Mouse (Mus musculus): ENCODE measurements around the gene Med25. TPM values are rescaled to one million over a fixed set of nuclear protein-coding genes. Genes with fewer than 3 reads are reported as not detected.

The Med25 gene
- polyA plus RNA-seq, 1 experiment from 2014 or later: 93.1 TPM

DNA sequence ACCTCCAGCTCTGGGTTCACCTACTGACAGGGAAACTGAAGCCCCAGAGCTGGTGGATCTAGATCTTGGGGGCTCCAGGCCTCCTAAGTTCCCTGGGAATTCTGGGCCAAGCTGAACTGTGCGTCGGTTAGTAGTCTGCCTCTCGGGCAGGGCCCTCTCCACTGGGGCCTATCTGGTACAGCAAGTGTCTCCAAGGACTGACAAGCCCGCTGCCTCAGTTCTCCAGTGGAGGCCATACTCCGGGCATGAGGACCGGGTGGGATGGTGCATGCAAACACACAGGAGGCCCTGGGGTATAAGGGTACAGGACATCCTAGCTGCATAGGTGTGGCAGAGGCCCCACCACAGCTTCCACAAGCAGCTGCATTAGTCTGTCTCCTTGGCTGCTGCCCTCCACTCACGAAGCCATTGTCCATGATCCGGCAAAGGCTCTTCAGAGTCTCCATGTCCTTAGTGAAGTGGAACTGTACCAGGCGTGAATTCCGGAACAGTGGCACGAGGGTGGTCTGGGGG lies 28.5 kb downstream of the Med25 start:
- no peaks in the 10 kb centered on the region for H3K9me3 ChIP-seq (ENCODE audit: control insufficient read depth, low read length)
- no peak overlapping the region for H3K27ac ChIP-seq (ENCODE audit: low read depth, low read length)
- no peaks in the 10 kb centered on the region for H3K27me3 ChIP-seq (ENCODE audit: control insufficient read depth, insufficient read depth, low read length)
- peaks cover 24% of the 10 kb centered on the region for H3K4me1 ChIP-seq (ENCODE audit: control insufficient read depth, insufficient read depth, low read length)
- 88% methylated on average over 11 of the region's 11 CpGs for WGBS
- no peak for DNase-seq (ENCODE audit: low spot score)
- H3K36me3 ChIP-seq (ENCODE audit: control insufficient read depth, insufficient read depth, low read length): peaks cover 28% of the 10 kb centered on the region
- no peak for ATAC-seq (ENCODE audit: insufficient read depth, low FRiP score, low TSS enrichment)
- no peak overlapping the region for H3K4me2 ChIP-seq (ENCODE audit: low read depth)
- H3K4me3 ChIP-seq (ENCODE audit: low read depth, low read length): no peak overlapping the region
- no peak overlapping the region for H3K9ac ChIP-seq (ENCODE audit: low read length)

DNA sequence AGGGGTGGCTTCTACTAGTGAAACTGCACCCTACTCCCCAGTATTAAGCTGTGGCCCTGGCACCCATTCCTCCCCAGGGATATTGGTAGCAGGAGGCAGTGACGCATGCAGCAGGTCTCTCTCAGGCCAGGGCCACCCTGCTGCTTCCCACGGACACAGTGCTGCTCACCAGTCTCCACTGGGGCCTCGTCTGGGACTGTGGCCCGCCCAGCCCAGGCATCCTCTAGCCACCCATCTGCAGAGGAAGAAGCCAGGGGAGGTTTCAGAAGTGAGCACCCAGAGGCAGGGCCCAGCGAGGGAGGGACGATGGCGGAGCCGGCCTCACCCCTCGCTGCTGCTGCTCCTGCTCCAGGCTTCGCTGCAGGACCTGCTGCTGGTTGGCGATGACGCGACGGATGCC lies 29.3 kb downstream of the Med25 start:
- H3K9ac ChIP-seq (ENCODE audit: low read length): no peak overlapping the region
- H3K4me1 ChIP-seq (ENCODE audit: control insufficient read depth, insufficient read depth, low read length): peaks cover 24% of the 10 kb centered on the region
- no peak overlapping the region for H3K27ac ChIP-seq (ENCODE audit: low read depth, low read length)
- DNase-seq (ENCODE audit: low spot score): no peak
- WGBS: 88% methylated on average over 14 of the region's 14 CpGs
- no peaks in the 10 kb centered on the region for H3K9me3 ChIP-seq (ENCODE audit: control insufficient read depth, low read length)
- H3K27me3 ChIP-seq (ENCODE audit: control insufficient read depth, insufficient read depth, low read length): no peaks in the 10 kb centered on the region
- no peak for ATAC-seq (ENCODE audit: insufficient read depth, low FRiP score, low TSS enrichment)
- H3K36me3 ChIP-seq (ENCODE audit: control insufficient read depth, insufficient read depth, low read length): peaks cover 28% of the 10 kb centered on the region
- H3K4me3 ChIP-seq (ENCODE audit: low read depth, low read length): no peak overlapping the region
- no peak overlapping the region for H3K4me2 ChIP-seq (ENCODE audit: low read depth)

DNA sequence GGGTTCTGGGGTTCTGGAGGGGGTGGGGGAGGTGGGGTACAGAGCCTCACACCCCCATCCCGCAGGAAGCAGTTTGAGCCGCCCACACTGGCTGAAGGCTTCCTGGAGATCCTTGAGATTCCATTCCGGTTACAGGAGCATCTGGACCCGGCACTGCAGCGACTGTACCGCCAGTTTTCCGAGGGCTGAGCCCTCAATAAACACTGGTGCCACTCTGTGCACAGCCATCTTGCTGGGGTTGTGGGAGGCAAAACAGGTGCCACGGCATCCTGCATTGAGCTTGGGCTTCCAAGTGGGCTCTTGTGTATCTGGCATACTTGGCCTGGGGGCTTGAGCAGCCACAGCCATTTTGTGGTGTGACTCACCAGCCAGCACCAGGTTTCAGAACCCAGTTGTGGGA lies 30.1 kb downstream of the Med25 start:
- Histone ChIP-seq H3K27ac (ENCODE audit: low read depth, low read length) (no peak overlapping the region), H3K9ac (ENCODE audit: low read length) (no peak overlapping the region; the same call in 1 of the 2 replicates), H3K4me3 (ENCODE audit: low read depth, low read length) (no peak overlapping the region), H3K27me3 (ENCODE audit: control insufficient read depth, insufficient read depth, low read length) (no peaks in the 10 kb centered on the region), H3K4me2 (ENCODE audit: low read depth) (no peak overlapping the region), H3K36me3 (ENCODE audit: control insufficient read depth, insufficient read depth, low read length) (peaks cover 28% of the 10 kb centered on the region), H3K4me1 (ENCODE audit: control insufficient read depth, insufficient read depth, low read length) (peaks cover 24% of the 10 kb centered on the region), H3K9me3 (ENCODE audit: control insufficient read depth, low read length) (no peaks in the 10 kb centered on the region)
- DNase-seq (ENCODE audit: low spot score) (no peak), ATAC-seq (ENCODE audit: insufficient read depth, low FRiP score, low TSS enrichment) (no peak)
- 94% methylated on average over 8 of the region's 8 CpGs for WGBS

DNA sequence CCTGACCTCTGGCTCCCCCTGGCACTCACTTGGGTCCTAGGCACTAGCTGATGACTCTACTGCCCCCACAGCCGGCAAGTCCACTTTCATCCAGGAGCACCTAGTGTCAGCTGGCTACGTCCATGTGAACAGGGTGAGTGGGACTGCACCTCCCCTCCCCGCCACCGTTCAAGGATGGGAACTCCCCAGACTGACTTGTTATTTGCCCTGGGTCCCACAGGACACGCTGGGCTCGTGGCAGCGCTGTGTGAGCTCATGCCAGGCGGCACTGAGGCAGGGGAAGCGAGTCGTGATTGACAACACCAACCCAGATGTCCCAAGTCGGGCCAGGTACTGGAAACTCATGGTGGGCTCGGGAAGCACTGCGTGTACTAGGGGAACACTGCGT lies 31.1 kb downstream of the Med25 start:
- ATAC-seq (ENCODE audit: insufficient read depth, low FRiP score, low TSS enrichment) (no peak), DNase-seq (ENCODE audit: low spot score) (no peak)
- Histone ChIP-seq H3K27ac (ENCODE audit: low read depth, low read length) (no peak overlapping the region), H3K27me3 (ENCODE audit: control insufficient read depth, insufficient read depth, low read length) (no peaks in the 10 kb centered on the region), H3K4me1 (ENCODE audit: control insufficient read depth, insufficient read depth, low read length) (peaks cover 18% of the 10 kb centered on the region), H3K36me3 (ENCODE audit: control insufficient read depth, insufficient read depth, low read length) (peaks cover 28% of the 10 kb centered on the region), H3K4me2 (ENCODE audit: low read depth) (no peak overlapping the region), H3K9me3 (ENCODE audit: control insufficient read depth, low read length) (no peaks in the 10 kb centered on the region), H3K4me3 (ENCODE audit: low read depth, low read length) (no peak overlapping the region), H3K9ac (ENCODE audit: low read length) (no peak overlapping the region)
- 84% methylated on average over 14 of the region's 14 CpGs for WGBS

DNA sequence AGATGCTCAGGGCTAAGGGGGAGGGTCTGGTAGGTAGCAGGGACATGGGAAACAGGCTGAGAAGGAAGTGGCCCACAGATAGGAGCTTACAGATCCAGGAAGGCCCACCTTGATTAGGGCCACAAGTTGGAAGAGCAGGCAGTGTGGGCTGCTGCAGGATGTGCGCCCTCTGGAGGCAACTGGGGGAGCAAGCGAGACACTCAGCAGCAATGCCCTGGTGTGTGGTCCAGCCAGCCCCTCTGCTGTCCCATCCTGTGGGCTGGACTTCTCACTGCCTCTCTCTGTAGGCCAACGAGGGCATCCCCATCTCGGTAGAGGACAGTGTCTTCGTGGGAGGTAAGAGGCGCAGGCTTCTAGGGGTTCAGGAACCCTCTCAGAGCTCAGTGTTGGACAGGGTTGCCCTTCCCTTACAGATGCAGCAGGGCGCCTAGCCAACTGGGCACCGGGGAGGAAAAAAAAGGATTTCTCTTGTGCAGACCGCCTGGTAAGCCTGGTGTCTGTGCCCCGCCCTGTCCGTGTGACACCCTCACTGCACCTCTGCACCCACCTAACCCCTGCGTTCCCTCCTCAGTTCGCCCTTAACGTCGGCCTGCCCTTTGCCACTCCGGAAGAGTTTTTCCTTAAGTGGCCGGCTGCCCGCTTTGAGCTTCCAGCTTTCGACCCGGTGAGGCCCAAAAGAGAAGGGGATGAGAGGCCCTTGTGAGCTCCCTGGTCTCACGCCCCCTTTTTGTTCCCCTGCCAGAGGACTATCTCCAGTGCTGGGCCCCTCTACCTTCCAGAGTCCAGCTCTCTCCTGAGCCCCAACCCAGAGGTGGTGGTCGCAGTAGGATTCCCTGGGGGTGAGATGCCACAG lies 31.7 kb downstream of the Med25 start:
- Histone ChIP-seq H3K27ac (ENCODE audit: low read depth, low read length) (no peak overlapping the region), H3K9ac (ENCODE audit: low read length) (no peak overlapping the region), H3K4me1 (ENCODE audit: control insufficient read depth, insufficient read depth, low read length) (peaks cover 16% of the 10 kb centered on the region; the same call in 1 of the 2 replicates), H3K4me2 (ENCODE audit: low read depth) (no peak overlapping the region), H3K4me3 (ENCODE audit: low read depth, low read length) (no peak overlapping the region), H3K27me3 (ENCODE audit: control insufficient read depth, insufficient read depth, low read length) (no peaks in the 10 kb centered on the region), H3K36me3 (ENCODE audit: control insufficient read depth, insufficient read depth, low read length) (peaks cover 26% of the 10 kb centered on the region), H3K9me3 (ENCODE audit: control insufficient read depth, low read length) (no peaks in the 10 kb centered on the region)
- WGBS: 64% methylated on average over 22 of the region's 22 CpGs
- no peak for ATAC-seq (ENCODE audit: insufficient read depth, low FRiP score, low TSS enrichment)
- peak; percentile 80 for DNase-seq (ENCODE audit: low spot score)

DNA sequence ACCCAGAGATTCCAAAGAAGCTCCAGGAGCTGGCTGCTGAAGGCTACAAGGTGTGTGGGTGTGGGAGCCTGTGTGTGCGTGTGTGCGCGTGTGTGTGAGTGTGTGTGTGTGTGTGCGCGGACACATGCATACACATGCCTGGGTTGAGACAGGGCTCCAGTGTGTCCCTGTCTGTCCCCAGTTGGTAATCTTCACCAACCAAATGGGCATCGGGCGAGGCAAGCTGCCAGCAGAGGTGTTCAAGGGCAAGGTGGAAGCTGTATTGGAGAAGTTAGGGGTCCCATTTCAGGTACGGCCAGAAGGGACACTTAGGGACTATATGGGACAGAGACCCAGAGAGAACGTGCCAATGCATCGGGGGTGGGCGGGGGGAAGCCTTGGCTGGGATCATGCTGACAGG lies 32.6 kb downstream of the Med25 start:
- H3K27me3 ChIP-seq (ENCODE audit: control insufficient read depth, insufficient read depth, low read length): no peaks in the 10 kb centered on the region
- no peak overlapping the region for H3K4me3 ChIP-seq (ENCODE audit: low read depth, low read length)
- H3K4me1 ChIP-seq (ENCODE audit: control insufficient read depth, insufficient read depth, low read length): peaks cover 17% of the 10 kb centered on the region
- no peaks in the 10 kb centered on the region for H3K9me3 ChIP-seq (ENCODE audit: control insufficient read depth, low read length)
- no peak overlapping the region for H3K4me2 ChIP-seq (ENCODE audit: low read depth)
- 96% methylated on average over 11 of the region's 11 CpGs for WGBS
- H3K27ac ChIP-seq (ENCODE audit: low read depth, low read length): no peak overlapping the region
- no peak overlapping the region for H3K9ac ChIP-seq (ENCODE audit: low read length)
- H3K36me3 ChIP-seq (ENCODE audit: control insufficient read depth, insufficient read depth, low read length): peaks cover 24% of the 10 kb centered on the region
- DNase-seq (ENCODE audit: low spot score) (no peak), ATAC-seq (ENCODE audit: insufficient read depth, low FRiP score, low TSS enrichment) (no peak)

DNA sequence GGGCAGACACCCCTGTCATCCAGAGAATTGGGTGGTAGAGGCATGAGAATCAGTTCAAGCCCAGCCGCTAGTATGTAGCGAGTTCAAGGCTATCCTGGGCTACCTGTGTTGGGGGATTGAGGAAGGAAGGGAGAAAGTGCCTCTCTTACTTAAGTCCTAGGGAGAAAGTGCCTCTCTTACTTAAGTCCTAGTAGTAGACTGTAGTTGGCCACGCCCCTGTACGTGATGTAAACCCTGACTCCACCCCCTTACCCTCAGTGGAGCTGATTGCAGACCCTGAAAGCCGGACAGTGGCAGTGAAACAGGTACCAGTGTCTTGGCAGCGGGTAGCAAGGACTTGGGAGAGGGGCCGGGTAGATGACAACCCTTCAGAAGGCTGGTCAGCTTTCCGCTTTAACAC lies 34.6 kb downstream of the Med25 start:
- Histone ChIP-seq H3K27ac (ENCODE audit: low read depth, low read length) (no peak overlapping the region), H3K4me1 (ENCODE audit: control insufficient read depth, insufficient read depth, low read length) (peaks cover 28% of the 10 kb centered on the region), H3K36me3 (ENCODE audit: control insufficient read depth, insufficient read depth, low read length) (peaks cover 11% of the 10 kb centered on the region), H3K4me2 (ENCODE audit: low read depth) (peak overlapping the region; percentile 73), H3K27me3 (ENCODE audit: control insufficient read depth, insufficient read depth, low read length) (no peaks in the 10 kb centered on the region), H3K9ac (ENCODE audit: low read length) (peak overlapping the region; percentile 76), H3K9me3 (ENCODE audit: control insufficient read depth, low read length) (no peaks in the 10 kb centered on the region), H3K4me3 (ENCODE audit: low read depth, low read length) (peak overlapping the region; percentile 70)
- DNase-seq (ENCODE audit: low spot score): no peak
- WGBS: 27% methylated on average over 8 of the region's 8 CpGs
- no peak for ATAC-seq (ENCODE audit: insufficient read depth, low FRiP score, low TSS enrichment)

DNA sequence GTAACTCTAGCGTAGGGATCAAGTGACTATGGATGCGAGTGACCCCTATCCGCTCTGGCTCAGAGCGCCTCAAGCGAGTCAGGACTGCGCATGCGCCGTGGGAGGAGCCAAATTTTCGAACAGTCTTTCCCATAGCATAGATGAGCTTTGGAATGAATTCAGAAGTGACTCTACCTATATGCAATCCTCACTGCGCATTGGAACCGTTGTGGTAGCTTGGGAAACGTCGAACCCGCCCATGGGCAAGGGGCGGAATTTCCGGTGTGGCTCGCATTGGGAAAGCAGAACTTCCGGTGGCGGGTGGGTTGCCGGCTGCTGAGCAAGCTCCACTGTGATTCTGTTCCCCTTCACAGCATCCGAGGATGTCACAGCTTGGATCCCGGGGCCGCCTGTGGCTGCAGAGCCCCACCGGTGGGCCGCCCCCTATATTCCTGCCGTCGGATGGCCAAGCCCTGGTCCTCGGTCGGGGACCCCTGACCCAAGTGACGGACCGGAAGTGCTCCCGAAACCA lies 35.4 kb downstream of the Med25 start, which contains the start of gene Pnkp:
Pnkp (plus strand) TSS at position 98 of the 511 bp plus-strand sequence.
- under 1% methylated on average over 32 of the region's 32 CpGs for WGBS
- peak within 1 kb of the TSS; percentile 76 for H3K9ac ChIP-seq (ENCODE audit: low read length)
- peaks cover 4% of the 10 kb centered on the region for H3K36me3 ChIP-seq (ENCODE audit: control insufficient read depth, insufficient read depth, low read length)
- peak within 1 kb of the TSS; percentile 70 for H3K4me3 ChIP-seq (ENCODE audit: low read depth, low read length)
- ATAC-seq (ENCODE audit: insufficient read depth, low FRiP score, low TSS enrichment) (peak; percentile 32; the same call in 1 of the 2 replicates), DNase-seq (ENCODE audit: low spot score) (peak; percentile 89)
- H3K27me3 ChIP-seq (ENCODE audit: control insufficient read depth, insufficient read depth, low read length): no peaks in the 10 kb centered on the region
- H3K27ac ChIP-seq (ENCODE audit: low read depth, low read length): peak within 1 kb of the TSS; percentile 84
- no peaks in the 10 kb centered on the region for H3K9me3 ChIP-seq (ENCODE audit: control insufficient read depth, low read length)
- peaks cover 29% of the 10 kb centered on the region for H3K4me1 ChIP-seq (ENCODE audit: control insufficient read depth, insufficient read depth, low read length)
- peak within 1 kb of the TSS; percentile 73 for H3K4me2 ChIP-seq (ENCODE audit: low read depth)
